Mouse (Mus musculus) liver, adult 2 months (tissue): ENCODE measurements around the gene Iapp.

Experiments
- CTCF ChIP-seq: fragments of 200-500 bp; IDR thresholded peaks from 2 replicates; pipeline ENCODE4 v1.5.1; 2011; ENCODE audit warnings: low read depth, low read length, control low read depth
- POLR2A ChIP-seq: fragments of 200-500 bp; IDR thresholded peaks from 2 replicates; pipeline ENCODE4 v1.6.1; 2011; ENCODE audit warnings: low read length, control low read depth; ENCODE audit not compliant: insufficient read depth; ENCODE audit errors: extremely low read depth

DNA sequence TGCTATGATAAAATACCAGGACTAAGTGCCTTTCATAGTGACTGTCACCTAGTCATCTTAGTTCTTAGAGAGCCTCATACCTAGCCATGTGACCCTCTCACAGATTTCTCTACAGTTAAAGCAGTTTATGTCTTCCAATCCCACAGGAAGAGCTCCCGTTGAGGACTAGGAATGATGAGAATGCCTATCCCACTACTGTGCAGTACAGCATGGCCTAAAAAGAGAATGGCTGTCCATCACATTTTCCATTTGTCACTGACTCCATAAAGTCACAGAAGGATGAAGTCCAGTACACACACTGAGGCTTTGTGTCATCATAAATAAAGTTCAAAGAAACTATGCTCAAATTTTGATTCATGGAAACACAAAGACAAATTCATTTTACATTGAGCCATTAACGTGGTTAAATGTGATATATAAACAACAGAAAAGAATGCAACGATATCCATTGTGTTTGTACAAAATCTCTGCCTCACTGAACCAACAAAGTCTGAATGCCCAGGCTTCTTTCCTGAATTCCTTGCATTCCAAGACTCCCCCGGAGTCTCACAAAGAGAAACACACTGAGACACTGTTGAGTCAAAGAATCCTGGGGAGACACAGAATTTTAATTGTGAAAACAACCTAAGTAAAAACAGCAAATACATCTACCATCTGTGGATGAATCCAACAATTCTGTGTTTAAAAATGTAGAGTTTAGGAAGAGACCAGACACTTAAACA, 22.3 kb upstream of the Iapp start:
- TF ChIP-seq CTCF (no peak), POLR2A (no peak)
